Mouse (Mus musculus) testis, adult 2 months (tissue): ENCODE data around the gene Itpr3.

ENCODE experiments used
- CTCF ChIP-seq: fragments of 200-500 bp; IDR thresholded peaks from 2 replicates; pipeline ENCODE4 v1.5.1; 2012; ENCODE audit warnings: low read depth, mild to moderate bottlenecking, inconsistent platforms, low read length, moderate library complexity; ENCODE audit not compliant: control insufficient read depth, insufficient read depth, insufficient replicate concordance
- POLR2A ChIP-seq: fragments of 200-500 bp; IDR thresholded peaks from 2 replicates; pipeline ENCODE4 v1.6.1; 2012; ENCODE audit warnings: low read depth, mild to moderate bottlenecking, inconsistent platforms, low read length, moderate library complexity; ENCODE audit not compliant: control insufficient read depth

DNA sequence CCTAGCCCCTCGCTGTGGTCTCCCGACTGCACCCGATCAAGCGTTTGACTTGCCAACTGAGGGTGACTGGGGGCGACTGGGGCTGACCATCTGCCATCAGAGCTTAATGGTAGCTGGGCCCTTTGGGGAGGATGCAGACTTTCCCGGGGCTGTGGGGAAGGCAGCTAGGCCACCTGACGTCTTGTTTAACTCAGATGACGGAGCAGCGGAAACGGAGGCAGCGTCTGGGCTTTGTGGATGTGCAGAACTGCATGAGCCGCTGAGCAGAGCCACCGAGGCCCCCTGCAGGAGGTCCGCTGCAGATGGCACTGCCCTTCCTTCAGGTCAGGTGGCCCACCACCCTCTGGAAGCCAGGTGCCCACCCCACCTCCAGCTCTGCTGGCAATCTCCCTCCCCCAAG is 64.2 kb downstream of the Itpr3 start:
- TF ChIP-seq POLR2A (no peak), CTCF (no peak)
